Mouse (Mus musculus) left cerebral cortex, adult 18-20 months (tissue): ENCODE results near the gene H2-Q1. TPM values are rescaled to one million over a fixed set of nuclear protein-coding genes. Genes with fewer than 3 reads are reported as not detected.
"Not testable (repeated sequence)": the region's sequence is repeated elsewhere in the genome, so short reads cannot be mapped to it uniquely, and the experiment has no call there.

Source experiments
- DNase-seq, 2 experiments: peaks; one replicate each; pipeline ENCODE4 v3.0.0; 2021 to 2022; ENCODE audit warnings: low spot score in 2 of 2, mixed read lengths in 1 of 2
- long read RNA-seq, 2 experiments: library from polyadenylated mRNA; stranded (forward); transcript quantifications; one replicate each; pipeline ENCODE4 v2.0.0; 2021
- total RNA-seq, 2 experiments: library from RNA; stranded (reverse); gene quantifications; 2 replicates each; pipeline ENCODE4 v1.2.3; 2021

The H2-Q1 gene
- 1 to 10 TPM in 1 of 2 experiments, under 1 TPM in 1; 0.79 to 1.2 TPM for total RNA-seq
- long read RNA-seq, experiment 1: 0 reads
- long read RNA-seq, experiment 2, partial matches to known transcripts: 1 of 1 reads
- long read RNA-seq, experiment 2, other reads (novel, unspliced or antisense): 0 of 1 reads

- no peak for DNase-seq
These were observed at the start of gene H2-Q1 for GRCm38 (mm10) chr17:35320327-35321081. TSS of gene H2-Q1 (plus strand) at chr17:35320405.

- DNase-seq: no peak
These were observed 48.0 kb upstream of the H2-Q1 start for GRCm38 (mm10) chr17:35272249-35272648.

- peak; percentile 88 to 96 for DNase-seq
These were observed 45.4 kb upstream of the H2-Q1 start for GRCm38 (mm10) chr17:35274770-35275169.

GRCm38 (mm10) chr17:35276304-35276864 is 43.8 kb upstream of the H2-Q1 start:
- no peak for DNase-seq

- DNase-seq: no peak
These were observed 42.2 kb upstream of the H2-Q1 start for GRCm38 (mm10) chr17:35278049-35278448.

GRCm38 (mm10) chr17:35278957-35279688 is 41.1 kb upstream of the H2-Q1 start:
- DNase-seq: no peak

GRCm38 (mm10) chr17:35280276-35280675 is 39.9 kb upstream of the H2-Q1 start:
- no peak for DNase-seq

- no peak for DNase-seq
These were observed 34.8 kb upstream of the H2-Q1 start for GRCm38 (mm10) chr17:35285431-35285830.

- peak; percentile 27 to 69 for DNase-seq
These were observed 24.4 kb upstream of the H2-Q1 start for GRCm38 (mm10) chr17:35295796-35296195.

GRCm38 (mm10) chr17:35300261-35300945 is 19.8 kb upstream of the H2-Q1 start:
- DNase-seq: not testable (repeated sequence)

- DNase-seq: peak; percentile 91 to 99
These were observed 18.5 kb upstream of the H2-Q1 start for GRCm38 (mm10) chr17:35301645-35302258.

- DNase-seq: no peak
These were observed 16.9 kb upstream of the H2-Q1 start for GRCm38 (mm10) chr17:35303271-35303670.

GRCm38 (mm10) chr17:35303756-35304350 is 16.4 kb upstream of the H2-Q1 start:
- DNase-seq: no peak

- DNase-seq: no peak
These were observed 15.7 kb upstream of the H2-Q1 start for GRCm38 (mm10) chr17:35304478-35304877.

GRCm38 (mm10) chr17:35304921-35305320 is 15.3 kb upstream of the H2-Q1 start:
- not testable (repeated sequence) for DNase-seq

GRCm38 (mm10) chr17:35318671-35319070 is 1.5 kb upstream of the H2-Q1 start:
- DNase-seq: no peak

GRCm38 (mm10) chr17:35325124-35325523 is 4.9 kb downstream of the H2-Q1 start:
- DNase-seq: not testable (repeated sequence)

- not testable (repeated sequence) for DNase-seq
These were observed 5.8 kb downstream of the H2-Q1 start for GRCm38 (mm10) chr17:35326000-35326399.

- not testable (repeated sequence) for DNase-seq
These were observed 9.5 kb downstream of the H2-Q1 start for GRCm38 (mm10) chr17:35329714-35330113.

GRCm38 (mm10) chr17:35331546-35331945 is 11.3 kb downstream of the H2-Q1 start:
- not testable (repeated sequence) for DNase-seq
